Mouse (Mus musculus) cerebellum, adult 9-10 months (tissue): ENCODE data around the gene Clpx.
"Not testable (repeated sequence)": the region's sequence is repeated elsewhere in the genome, so short reads cannot be mapped to it uniquely, and the experiment has no call there.

Experiments used
- DNase-seq: peaks from one replicate; pipeline ENCODE4 v3.0.0; 2022

The Clpx gene

GRCm38 (mm10) chr9:65293973-65294715 is at the start of gene Clpx:
Clpx (plus strand) TSS chr9:65294260.
- DNase-seq = peak; percentile 97

- DNase-seq = no peak
Observed at GRCm38 (mm10) chr9:65247502-65248376, 46.3 kb upstream of the Clpx start.

GRCm38 (mm10) chr9:65248377-65248690 is 45.7 kb upstream of the Clpx start:
- no peak for DNase-seq

GRCm38 (mm10) chr9:65252026-65252425 is 42.0 kb upstream of the Clpx start:
- DNase-seq = no peak

- DNase-seq = no peak
Observed at GRCm38 (mm10) chr9:65255906-65256600, 38.0 kb upstream of the Clpx start.

GRCm38 (mm10) chr9:65257218-65257910 is 36.7 kb upstream of the Clpx start:
- DNase-seq = no peak

- no peak for DNase-seq
Observed at GRCm38 (mm10) chr9:65259366-65259765, 34.7 kb upstream of the Clpx start.

GRCm38 (mm10) chr9:65261591-65262230 is 32.3 kb upstream of the Clpx start:
- peak; percentile 80 for DNase-seq

- DNase-seq = no peak
Observed at GRCm38 (mm10) chr9:65262641-65263120, 31.4 kb upstream of the Clpx start.

GRCm38 (mm10) chr9:65264959-65265358 is 29.1 kb upstream of the Clpx start, which contains the start of gene Cilp:
Cilp (plus strand) TSS chr9:65265180.
- DNase-seq = no peak

- DNase-seq = peak; percentile 47
Observed at GRCm38 (mm10) chr9:65267742-65268515, 26.1 kb upstream of the Clpx start.

- DNase-seq = no peak
Observed at GRCm38 (mm10) chr9:65273048-65273809, 20.8 kb upstream of the Clpx start.

- no peak for DNase-seq
Observed at GRCm38 (mm10) chr9:65273873-65274272, 20.2 kb upstream of the Clpx start.

- DNase-seq = not testable (repeated sequence)
Observed at GRCm38 (mm10) chr9:65274851-65275250, 19.2 kb upstream of the Clpx start.

GRCm38 (mm10) chr9:65275810-65276530 is 18.1 kb upstream of the Clpx start:
- DNase-seq = no peak

GRCm38 (mm10) chr9:65281536-65282151 is 12.4 kb upstream of the Clpx start:
- DNase-seq = peak; percentile 78

- peak; percentile 65 for DNase-seq
Observed at GRCm38 (mm10) chr9:65283301-65283700, 10.8 kb upstream of the Clpx start.

GRCm38 (mm10) chr9:65288252-65288651 is 5.8 kb upstream of the Clpx start:
- DNase-seq = not testable (repeated sequence)

- DNase-seq = no peak
Observed at GRCm38 (mm10) chr9:65289988-65290387, 4.1 kb upstream of the Clpx start.
